Mouse (Mus musculus) bone marrow macrophage, adult 2 months (primary cell): ENCODE data around the gene Cdh6. TPM values are rescaled to one million over a fixed set of nuclear protein-coding genes. Genes with fewer than 3 reads are reported as not detected.

Experiments used
- H3K27ac ChIP-seq: 2 replicates; pipeline ENCODE4 v1.5.1; 2012; ENCODE audit warnings: low read depth, low read length; ENCODE audit not compliant: insufficient read depth
- H3K4me1 ChIP-seq: 2 replicates; pipeline ENCODE4 v1.6.1; 2012; ENCODE audit warnings: low read length; ENCODE audit not compliant: control insufficient read depth, insufficient read depth
- H3K4me3 ChIP-seq: 2 replicates; pipeline ENCODE4 v1.5.1; 2012; ENCODE audit warnings: mild to moderate bottlenecking, low read length, moderate library complexity; ENCODE audit not compliant: insufficient read depth
- CTCF ChIP-seq: IDR thresholded peaks from 2 replicates; pipeline ENCODE4 v1.5.1; 2012; ENCODE audit warnings: low read depth, mild to moderate bottlenecking, low read length, moderate library complexity
- POLR2A ChIP-seq: IDR thresholded peaks from 2 replicates; pipeline ENCODE4 v1.6.1; 2012; ENCODE audit warnings: mild to moderate bottlenecking, low read depth, low read length, borderline replicate concordance
- polyA plus RNA-seq: library from polyadenylated mRNA; stranded (reverse); fragments of >200 nt; gene quantifications from 2 replicates; pipeline ENCODE4 v1.2.4, GENCODE M21; 2012; ENCODE audit not compliant: missing spikeins, insufficient read depth, insufficient read length

Gene Cdh6
- polyA plus RNA-seq, result 0.07 TPM in 1 of 2 replicates, not detected in the other

- TF ChIP-seq POLR2A (no peak), CTCF (no peak)
- Histone ChIP-seq H3K4me1 (no peaks in the 10 kb centered on the region), H3K4me3 (no peak within 1 kb of the TSS), H3K27ac (no peak within 1 kb of the TSS)
These were observed at the start of gene Cdh6 for GRCm38 (mm10) chr15:13173071-13173778. Gene Cdh6 (minus strand): TSS chr15:13173675.

- TF ChIP-seq POLR2A (no peak), CTCF (no peak)
- no peak overlapping the region for H3K4me3 ChIP-seq
- H3K4me1 ChIP-seq, result no peaks in the 10 kb centered on the region
- no peak overlapping the region for H3K27ac ChIP-seq
These were observed 46.4 kb upstream of the Cdh6 start for GRCm38 (mm10) chr15:13219727-13220454.

GRCm38 (mm10) chr15:13217800-13218199 lies 44.3 kb upstream of the Cdh6 start:
- no peak overlapping the region for H3K27ac ChIP-seq
- no peaks in the 10 kb centered on the region for H3K4me1 ChIP-seq
- TF ChIP-seq CTCF (no peak), POLR2A (no peak)
- H3K4me3 ChIP-seq, result no peak overlapping the region

GRCm38 (mm10) chr15:13217161-13217560 lies 43.7 kb upstream of the Cdh6 start:
- Histone ChIP-seq H3K4me3 (no peak overlapping the region), H3K27ac (no peak overlapping the region), H3K4me1 (no peaks in the 10 kb centered on the region)
- TF ChIP-seq POLR2A, result no peak
- TF ChIP-seq CTCF, result no peak

- no peak overlapping the region for H3K4me3 ChIP-seq
- H3K27ac ChIP-seq, result no peak overlapping the region
- no peak for TF ChIP-seq POLR2A
- no peak for TF ChIP-seq CTCF
- no peaks in the 10 kb centered on the region for H3K4me1 ChIP-seq
These were observed 39.5 kb upstream of the Cdh6 start for GRCm38 (mm10) chr15:13212956-13213355.

- no peak overlapping the region for H3K27ac ChIP-seq
- H3K4me1 ChIP-seq, result no peaks in the 10 kb centered on the region
- H3K4me3 ChIP-seq, result no peak overlapping the region
- TF ChIP-seq CTCF, result no peak
- no peak for TF ChIP-seq POLR2A
These were observed 38.7 kb upstream of the Cdh6 start for GRCm38 (mm10) chr15:13212027-13212685.

- H3K4me3 ChIP-seq, result no peak overlapping the region
- TF ChIP-seq CTCF (no peak), POLR2A (no peak)
- H3K27ac ChIP-seq, result no peak overlapping the region
- no peaks in the 10 kb centered on the region for H3K4me1 ChIP-seq
These were observed 36.7 kb upstream of the Cdh6 start for GRCm38 (mm10) chr15:13210186-13210585.

GRCm38 (mm10) chr15:13208716-13209115 lies 35.2 kb upstream of the Cdh6 start:
- no peak overlapping the region for H3K4me3 ChIP-seq
- H3K4me1 ChIP-seq, result no peaks in the 10 kb centered on the region
- H3K27ac ChIP-seq, result no peak overlapping the region
- no peak for TF ChIP-seq CTCF
- no peak for TF ChIP-seq POLR2A

GRCm38 (mm10) chr15:13196237-13196636 lies 22.8 kb upstream of the Cdh6 start:
- no peak for TF ChIP-seq CTCF
- no peak for TF ChIP-seq POLR2A
- Histone ChIP-seq H3K4me1 (no peaks in the 10 kb centered on the region), H3K27ac (no peak overlapping the region), H3K4me3 (no peak overlapping the region)

- no peaks in the 10 kb centered on the region for H3K4me1 ChIP-seq
- no peak overlapping the region for H3K4me3 ChIP-seq
- H3K27ac ChIP-seq, result no peak overlapping the region
- TF ChIP-seq POLR2A (no peak), CTCF (no peak)
These were observed 20.6 kb upstream of the Cdh6 start for GRCm38 (mm10) chr15:13194048-13194447.
